Mouse (Mus musculus): ENCODE data around the gene Ankdd1b. TPM values are rescaled to one million over a fixed set of nuclear protein-coding genes. Genes with fewer than 3 reads are reported as not detected.

Ankdd1b gene
- polyA plus RNA-seq, 1 experiment from 2014 or later, result 0.13 TPM

Other genes with a start within 250 kb of the Ankdd1b start
- gene Poc5, start 82.9 kb downstream of the Ankdd1b start, polyA plus RNA-seq (2015; fragmentation: Nextera tagmentation; extraction: Ambion mirVana), result 16.7 and 20.4 TPM in 2 replicates
- not detected in 2 replicates for gene Gm17622, start 19.5 kb upstream of the Ankdd1b start, polyA plus RNA-seq (2015; fragmentation: Nextera tagmentation; extraction: Ambion mirVana)
- gene Polk, start 71.4 kb upstream of the Ankdd1b start, polyA plus RNA-seq (2015; fragmentation: Nextera tagmentation; extraction: Ambion mirVana), result 9.9 and 10.5 TPM in 2 replicates
- gene Col4a3bp, start 71.4 kb upstream of the Ankdd1b start, polyA plus RNA-seq (2015; fragmentation: Nextera tagmentation; extraction: Ambion mirVana), result 9.2 and 10.3 TPM in 2 replicates
- gene Hmgcr, start 199.7 kb upstream of the Ankdd1b start, polyA plus RNA-seq (2015; fragmentation: Nextera tagmentation; extraction: Ambion mirVana), result 43.9 and 46.2 TPM in 2 replicates

Data from lung, embryonic 16.5 days (tissue).